Mouse (Mus musculus): ENCODE measurements around the gene Dctpp1.

The Dctpp1 gene

GRCm38 (mm10) chr7:127231826-127232621 lies 28.5 kb downstream of the Dctpp1 start:
- DNase-seq (ENCODE audit: low spot score) = no peak

- DNase-seq (ENCODE audit: low spot score) = no peak
Measured at GRCm38 (mm10) chr7:127231376-127231775, 29.1 kb downstream of the Dctpp1 start.

GRCm38 (mm10) chr7:127228615-127229303 lies 31.8 kb downstream of the Dctpp1 start:
- DNase-seq (ENCODE audit: low spot score) = peak; percentile 85

- DNase-seq (ENCODE audit: low spot score) = no peak
Measured at GRCm38 (mm10) chr7:127225147-127225995, 35.1 kb downstream of the Dctpp1 start.

- no peak for DNase-seq (ENCODE audit: low spot score)
Measured at GRCm38 (mm10) chr7:127224616-127225015, 35.9 kb downstream of the Dctpp1 start.

GRCm38 (mm10) chr7:127223515-127224478 lies 36.7 kb downstream of the Dctpp1 start:
- no peak for DNase-seq (ENCODE audit: low spot score)

- DNase-seq (ENCODE audit: low spot score) = no peak
Measured at GRCm38 (mm10) chr7:127223106-127223505, 37.4 kb downstream of the Dctpp1 start.

- DNase-seq (ENCODE audit: low spot score) = no peak
Measured at GRCm38 (mm10) chr7:127220440-127220839, 40.1 kb downstream of the Dctpp1 start.

- DNase-seq (ENCODE audit: low spot score) = no peak
Measured at GRCm38 (mm10) chr7:127218670-127219069, 41.8 kb downstream of the Dctpp1 start.

GRCm38 (mm10) chr7:127217901-127218642 lies 42.4 kb downstream of the Dctpp1 start:
- no peak for DNase-seq (ENCODE audit: low spot score)

GRCm38 (mm10) chr7:127217475-127217874 lies 43.0 kb downstream of the Dctpp1 start:
- DNase-seq (ENCODE audit: low spot score) = no peak

GRCm38 (mm10) chr7:127216307-127216706 lies 44.2 kb downstream of the Dctpp1 start:
- no peak for DNase-seq (ENCODE audit: low spot score)

- peak; percentile 91 for DNase-seq (ENCODE audit: low spot score)
Measured at GRCm38 (mm10) chr7:127214981-127215871, 45.3 kb downstream of the Dctpp1 start.

- peak; percentile 33 for DNase-seq (ENCODE audit: low spot score)
Measured at GRCm38 (mm10) chr7:127214521-127214920, 46.0 kb downstream of the Dctpp1 start.

- DNase-seq (ENCODE audit: low spot score) = no peak
Measured at GRCm38 (mm10) chr7:127213930-127214329, 46.6 kb downstream of the Dctpp1 start.

GRCm38 (mm10) chr7:127213485-127213884 lies 47.0 kb downstream of the Dctpp1 start:
- DNase-seq (ENCODE audit: low spot score) = peak; percentile 53

GRCm38 (mm10) chr7:127212432-127213250 lies 47.9 kb downstream of the Dctpp1 start:
- DNase-seq (ENCODE audit: low spot score) = no peak

GRCm38 (mm10) chr7:127211014-127211745 lies 49.3 kb downstream of the Dctpp1 start:
- no peak for DNase-seq (ENCODE audit: low spot score)
